Mouse (Mus musculus): ENCODE results near the gene Gsto1. TPM values are rescaled to one million over a fixed set of nuclear protein-coding genes. Genes with fewer than 3 reads are reported as not detected.

Gene Gsto1
- total RNA-seq, 4 experiments from 2014 or later: 50.1 to 55.4 (median 51.9) TPM

DNA sequence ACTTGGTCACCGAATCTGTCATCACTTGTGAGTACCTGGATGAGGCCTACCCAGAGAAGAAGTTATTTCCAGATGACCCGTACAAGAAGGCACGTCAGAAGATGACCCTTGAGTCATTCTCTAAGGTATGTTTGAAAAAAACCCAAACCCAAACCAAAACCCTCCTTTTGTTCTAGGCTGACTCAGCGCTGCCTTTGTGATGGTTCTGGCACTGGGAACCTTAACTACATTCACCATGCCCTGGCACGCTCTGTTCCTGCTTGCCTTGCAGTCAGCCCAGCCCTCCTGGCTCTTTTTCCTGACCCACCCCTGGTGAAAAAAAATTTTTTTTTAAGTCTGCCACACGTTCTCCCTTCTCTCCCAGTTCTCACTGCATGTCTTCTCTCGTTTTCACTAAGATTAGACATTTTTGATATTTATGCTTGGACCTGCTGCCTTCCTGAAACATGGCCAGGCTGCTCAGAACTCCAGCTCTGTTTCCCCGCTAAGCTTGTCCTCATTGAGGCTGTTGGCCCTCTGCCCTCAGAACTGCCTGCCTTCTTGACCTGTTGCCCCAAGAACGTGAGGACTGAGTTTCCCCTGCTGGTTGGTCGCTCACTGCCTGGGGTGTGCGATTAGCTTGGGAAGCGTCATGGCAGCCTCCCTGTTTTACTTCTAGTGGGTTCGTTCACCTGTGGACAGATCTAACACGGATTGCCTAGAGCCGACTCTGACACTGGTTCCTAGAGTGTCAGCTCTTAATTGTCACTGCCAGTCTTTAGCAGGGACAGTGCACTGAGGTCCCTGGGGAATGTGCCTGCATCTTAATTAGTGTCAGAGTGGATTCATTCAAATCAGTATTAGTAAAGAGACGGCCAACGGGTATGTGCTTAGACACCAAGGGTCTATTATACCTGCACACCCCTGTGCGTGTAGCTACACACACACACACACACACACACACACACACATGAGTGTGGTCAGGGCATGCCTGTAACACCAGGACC, 3.5 kb downstream of the Gsto1 start:
- DNase-seq (ENCODE audit: low spot score in 2 of 2): no peak

DNA sequence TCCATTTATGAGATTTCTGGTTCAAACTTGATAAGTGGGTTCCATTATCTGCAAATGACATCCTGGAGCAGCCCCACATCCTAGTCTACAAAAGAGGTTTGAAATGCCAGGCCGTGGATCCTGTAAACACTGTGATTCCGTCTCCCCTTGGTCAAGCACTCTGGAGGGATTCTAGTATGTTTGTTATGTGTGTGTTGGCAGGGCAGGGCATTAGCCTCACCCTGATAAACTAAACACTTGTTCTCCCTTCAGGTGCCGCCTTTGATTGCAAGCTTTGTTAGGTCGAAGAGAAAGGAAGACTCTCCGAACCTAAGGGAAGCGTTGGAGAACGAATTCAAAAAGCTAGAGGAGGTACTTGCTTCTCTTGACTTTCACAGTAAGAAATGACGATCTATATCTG, 4.4 kb downstream of the Gsto1 start:
- DNase-seq (ENCODE audit: low spot score in 2 of 2): no peak

DNA sequence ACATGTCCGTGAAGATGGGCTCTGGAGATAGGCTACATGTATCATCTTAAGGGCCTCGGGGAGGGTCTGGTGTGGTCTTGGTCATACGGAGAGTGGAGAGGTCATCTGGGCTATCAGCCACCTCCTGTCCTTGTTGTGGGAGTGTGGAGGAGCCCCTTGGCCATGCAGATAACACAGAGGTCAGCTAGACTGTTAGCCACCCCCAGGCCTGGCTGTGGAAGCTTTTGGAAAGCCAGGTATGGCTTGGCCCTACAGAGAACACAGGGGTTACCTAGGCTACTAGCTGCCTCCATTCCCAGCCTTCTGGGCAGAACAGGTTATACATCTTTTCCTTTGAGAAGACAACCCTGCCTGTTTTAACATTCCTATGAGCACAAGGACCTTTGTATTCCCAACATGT, 7.8 kb downstream of the Gsto1 start:
- no peak for DNase-seq (ENCODE audit: low spot score in 2 of 2)

DNA sequence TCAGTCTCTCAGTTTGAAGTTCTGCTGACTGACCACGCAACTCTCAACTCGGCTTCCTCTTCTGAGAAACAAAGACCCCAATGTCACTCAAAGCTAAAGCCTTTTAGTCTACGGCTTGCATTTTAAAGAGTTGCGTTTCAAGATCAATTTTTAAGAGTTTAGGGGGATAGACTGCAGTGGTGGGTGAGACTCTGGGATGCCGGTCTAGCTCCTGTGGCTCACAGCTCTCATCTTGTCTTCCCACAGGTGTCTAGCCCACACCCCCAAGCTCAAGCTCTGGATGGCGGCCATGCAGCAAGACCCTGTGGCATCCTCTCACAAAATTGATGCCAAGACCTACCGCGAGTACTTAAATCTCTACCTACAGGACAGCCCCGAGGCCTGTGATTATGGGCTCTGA, 9.3 kb downstream of the Gsto1 start:
- DNase-seq (ENCODE audit: low spot score in 2 of 2): no peak

DNA sequence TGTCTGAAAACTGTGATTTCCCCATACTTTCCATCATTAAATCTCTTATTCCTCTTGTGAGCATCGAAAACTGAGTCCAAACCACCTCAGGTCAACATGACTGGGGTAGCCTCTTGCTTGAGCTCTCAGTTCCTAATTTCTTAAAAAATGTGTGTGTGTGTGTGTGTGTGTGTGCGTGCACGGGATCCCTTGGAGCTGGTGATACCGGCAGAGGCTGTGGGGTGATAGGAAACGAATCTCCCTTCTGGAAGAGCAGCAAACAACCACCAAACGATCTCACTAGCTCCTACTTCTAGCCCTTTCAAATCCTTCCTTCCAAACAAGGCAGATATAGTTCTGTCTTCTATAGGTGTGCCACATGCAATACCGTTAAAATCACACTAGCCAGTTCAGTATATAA, 10.0 kb downstream of the Gsto1 start:
- no peak for DNase-seq (ENCODE audit: low spot score in 2 of 2)

DNA sequence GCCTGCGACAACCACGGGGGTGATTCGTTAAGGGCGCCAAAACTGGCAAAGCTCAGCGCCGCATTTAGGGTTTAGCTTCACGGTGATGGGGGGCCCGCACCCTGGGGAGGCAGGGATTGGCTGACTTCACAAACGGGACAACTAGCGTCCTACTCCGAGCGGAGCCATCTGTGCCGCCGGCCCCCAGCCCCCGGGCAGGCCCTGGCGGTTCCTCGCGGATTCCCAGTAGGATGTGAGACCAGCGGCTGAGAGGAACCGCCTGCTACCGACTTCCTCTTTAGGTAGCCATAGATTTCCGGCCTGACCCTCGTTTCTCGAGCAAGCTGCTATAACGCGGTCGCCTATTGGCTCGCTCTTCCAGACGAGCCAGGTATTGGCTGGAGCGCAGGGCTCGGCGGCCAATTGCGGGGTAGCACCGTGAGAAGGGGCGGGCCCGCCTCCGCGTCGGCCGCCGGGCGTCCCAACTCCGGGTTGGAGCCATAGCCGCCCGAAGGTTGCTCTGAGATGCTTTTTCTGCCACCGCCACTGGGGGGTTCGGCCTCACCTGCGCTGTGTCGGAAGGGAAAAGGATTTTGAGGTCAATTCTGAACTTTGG, 10.7 kb downstream of the Gsto1 start, which contains the start of gene Gsto2:
Gene Gsto2, plus strand, starts transcription at position 182 of the 595 bp plus-strand sequence.
- peak; percentile 87 to 92 for DNase-seq (ENCODE audit: low spot score in 2 of 2)

DNA sequence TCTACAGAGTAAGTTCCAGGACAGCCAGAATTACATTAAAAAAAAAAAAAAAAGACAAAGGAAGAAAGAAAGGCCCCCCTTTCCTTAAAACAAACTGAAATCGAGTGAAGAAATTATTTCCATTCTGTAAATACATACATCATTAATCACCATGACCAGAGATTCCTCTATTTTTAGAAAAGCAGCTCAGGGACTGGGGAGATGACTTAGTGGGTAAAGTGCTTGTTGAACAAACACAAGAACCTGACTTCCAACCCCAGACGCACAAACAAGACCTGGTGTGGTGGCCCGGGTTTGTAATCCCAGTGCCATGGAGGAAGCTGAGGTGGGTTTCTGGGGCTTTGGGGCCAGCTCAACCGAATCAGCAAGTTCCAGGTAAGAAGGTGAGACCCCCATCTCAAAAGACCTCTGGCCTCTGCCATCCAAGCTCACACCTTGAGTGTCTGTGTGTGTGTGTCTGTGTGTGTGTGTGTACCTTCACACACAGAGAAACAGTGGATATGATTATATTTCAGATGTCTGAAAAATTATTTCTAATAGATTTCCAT, 12.9 kb downstream of the Gsto1 start:
- DNase-seq (ENCODE audit: low spot score in 2 of 2): no peak

DNA sequence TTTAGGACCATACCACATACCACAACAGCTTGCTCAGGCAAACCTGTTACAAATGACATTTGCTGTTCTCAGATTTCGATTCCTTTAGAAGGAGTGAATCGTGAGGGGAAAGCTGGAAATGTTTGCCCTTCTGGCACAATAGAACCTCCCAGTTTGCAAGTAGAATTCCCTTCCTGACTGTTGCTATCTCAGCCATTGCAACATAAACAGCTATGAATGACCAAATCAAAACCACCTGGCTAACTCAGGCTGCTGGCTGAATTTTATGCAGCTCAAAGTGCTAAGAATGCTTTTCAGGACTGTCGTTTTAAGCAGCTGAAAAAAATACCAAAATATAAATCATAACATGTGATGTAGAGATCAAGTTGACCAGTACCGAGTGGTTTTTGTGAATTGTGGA, 14.2 kb downstream of the Gsto1 start:
- no peak for DNase-seq (ENCODE audit: low spot score in 2 of 2)

DNA sequence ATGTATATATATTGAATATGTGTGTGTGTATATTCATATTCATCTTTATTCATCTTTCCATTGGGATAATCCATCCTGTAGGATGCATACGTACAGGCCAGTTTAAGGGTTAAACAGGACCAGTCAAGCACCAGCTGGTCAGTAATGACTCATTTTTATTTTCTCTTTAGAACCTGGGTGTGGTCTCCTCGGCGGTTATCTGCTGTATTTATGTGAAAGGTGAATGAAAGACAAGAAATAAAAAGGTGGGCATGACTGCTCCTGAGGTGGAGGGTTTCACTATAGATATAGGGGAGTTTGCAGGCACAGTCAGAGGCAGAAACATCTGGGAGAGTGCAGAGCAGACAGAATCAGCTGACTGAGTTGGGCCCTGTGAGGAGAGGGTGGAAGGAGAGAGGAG, 14.7 kb downstream of the Gsto1 start:
- no peak for DNase-seq (ENCODE audit: low spot score in 2 of 2)

DNA sequence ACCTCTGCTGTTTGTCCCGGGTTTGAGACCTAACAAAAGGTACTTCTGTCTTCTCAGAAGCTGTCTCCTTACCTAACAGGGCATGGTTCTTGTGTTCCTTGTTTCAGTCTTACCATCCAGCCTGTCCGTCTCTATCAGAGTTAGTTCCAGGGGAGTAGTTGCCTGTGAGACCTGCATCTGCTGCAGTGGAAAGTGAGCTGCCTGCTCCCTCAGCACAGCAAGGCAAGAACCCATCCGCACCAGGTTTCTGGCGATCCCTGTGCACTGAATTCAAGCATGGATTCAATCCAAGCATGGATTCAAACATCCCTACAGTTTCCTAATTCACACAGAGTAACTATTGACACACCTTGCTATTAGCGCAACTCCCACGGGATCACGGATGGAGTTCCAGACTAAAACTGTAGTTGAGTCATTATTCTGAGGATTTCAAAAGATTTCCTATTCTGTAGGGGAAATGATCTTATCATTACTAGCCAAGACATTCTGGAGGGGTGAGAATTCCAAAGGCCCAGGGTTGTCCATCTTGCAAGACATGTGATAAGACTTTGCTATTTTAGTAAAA, 15.4 kb downstream of the Gsto1 start:
- DNase-seq (ENCODE audit: low spot score in 2 of 2): no peak

DNA sequence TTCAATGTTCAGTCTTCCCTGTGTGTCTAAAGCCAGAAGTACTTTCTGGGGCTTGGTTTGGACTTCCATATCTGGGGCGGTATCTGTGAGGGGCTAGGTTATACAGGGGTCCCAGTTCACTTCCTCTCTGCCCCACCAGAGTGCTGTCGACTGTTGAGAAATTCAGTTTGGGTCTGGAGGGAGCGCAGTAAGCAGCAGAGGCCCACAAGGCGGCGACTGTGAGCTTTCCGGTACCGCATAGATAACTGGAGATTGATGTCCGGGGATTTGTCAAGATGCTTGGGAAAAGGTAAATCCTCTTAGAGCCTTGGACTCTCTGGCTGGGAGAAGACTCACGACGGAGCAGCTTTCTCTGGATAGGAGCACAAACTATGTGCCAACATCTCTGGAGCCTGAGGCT, 16.7 kb downstream of the Gsto1 start:
- no peak for DNase-seq (ENCODE audit: low spot score in 2 of 2)

DNA sequence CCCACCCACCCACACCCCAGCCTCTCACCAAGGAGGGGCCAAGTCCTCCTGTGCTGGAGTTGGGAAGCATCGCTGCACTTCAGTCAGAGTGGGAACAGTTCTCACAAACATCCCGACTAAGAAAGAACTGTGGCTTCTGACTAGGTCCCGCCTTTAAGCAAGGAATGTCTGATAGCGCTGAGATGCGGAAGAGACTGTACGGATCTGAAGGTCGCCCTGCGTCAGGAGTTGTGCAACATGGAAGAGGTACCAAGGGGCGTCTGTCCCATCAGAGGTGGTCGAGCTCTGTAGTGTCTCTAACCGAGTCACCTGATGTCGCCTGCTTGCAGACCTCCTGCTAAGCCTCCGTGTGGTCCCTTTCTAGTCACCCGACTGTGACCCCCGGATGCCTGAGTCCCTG, 21.5 kb downstream of the Gsto1 start:
- no peak for DNase-seq (ENCODE audit: low spot score in 2 of 2)

DNA sequence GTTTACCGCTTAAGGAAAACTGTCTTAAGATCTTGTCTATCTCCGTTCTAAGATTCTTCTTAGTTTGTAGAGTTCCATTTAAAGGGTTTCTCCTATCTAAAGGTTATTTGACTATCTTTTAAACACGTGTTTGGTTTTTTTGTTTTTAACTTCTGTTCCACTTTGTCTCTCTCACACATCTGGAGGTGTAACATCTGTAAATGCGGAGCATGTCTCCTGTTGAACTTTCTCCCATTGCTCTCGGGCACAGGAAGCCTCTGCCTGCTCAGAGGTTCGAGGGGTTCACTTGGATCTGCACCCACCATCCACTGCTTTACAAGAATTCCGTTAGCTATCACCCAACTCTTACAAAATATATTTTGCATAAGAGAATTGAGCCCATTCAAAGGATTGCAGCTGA, 26.8 kb downstream of the Gsto1 start:
- no peak for DNase-seq (ENCODE audit: low spot score in 2 of 2)

DNA sequence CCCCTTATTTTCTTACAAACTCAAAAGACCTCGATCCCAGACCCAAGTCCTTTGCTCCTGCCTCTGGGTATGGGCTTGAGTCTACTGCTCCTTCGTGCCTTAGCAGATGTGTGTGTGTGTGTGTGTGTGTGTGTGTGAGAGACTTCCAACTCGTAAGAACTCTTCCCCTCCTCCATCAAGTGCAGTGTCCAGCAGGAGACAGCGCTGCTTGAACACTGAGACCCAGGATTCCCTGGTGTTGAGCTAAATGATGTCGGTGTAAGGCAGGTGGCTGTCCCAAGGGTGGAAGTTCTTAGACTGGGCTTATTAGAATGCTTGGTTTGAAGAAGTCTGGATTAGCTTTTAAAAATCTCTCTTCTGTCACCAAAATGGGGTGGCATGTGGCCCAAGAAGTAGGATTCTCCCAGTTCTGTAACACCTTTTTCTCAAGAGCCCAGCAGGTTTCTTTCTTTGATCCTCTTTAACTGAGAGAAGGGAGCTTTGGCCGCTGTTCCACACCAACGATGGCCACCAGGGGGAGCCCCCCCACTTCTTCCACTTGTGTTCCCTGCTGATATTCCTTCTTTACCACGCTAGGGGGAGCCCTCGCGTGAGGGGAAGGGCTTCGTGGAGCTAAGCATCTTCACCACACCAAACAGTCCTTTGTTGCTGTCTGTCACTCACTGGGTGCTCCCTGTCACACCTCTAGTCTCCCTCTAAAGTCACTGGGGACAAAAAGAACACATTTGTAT, 27.5 kb downstream of the Gsto1 start:
- peak; percentile 45 to 49 for DNase-seq (ENCODE audit: low spot score in 2 of 2)

DNA sequence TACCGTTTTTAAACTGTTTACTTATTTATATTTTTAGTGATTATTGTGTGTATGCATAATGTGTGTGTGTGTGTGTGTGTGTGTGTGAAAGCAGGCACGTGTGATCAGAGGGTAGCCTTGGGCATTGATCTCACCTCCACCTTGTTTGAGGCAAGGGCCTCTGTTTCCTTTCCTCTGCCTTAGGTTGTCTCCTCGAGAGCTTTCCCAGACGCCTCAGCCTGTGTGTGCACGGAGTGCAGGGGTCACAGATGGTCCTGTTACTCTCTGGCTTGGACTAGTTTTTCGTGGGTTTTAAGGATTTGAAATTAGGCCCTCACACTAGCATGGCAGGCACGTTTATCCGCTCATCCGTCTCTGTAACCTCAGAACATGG, 28.1 kb downstream of the Gsto1 start:
- no peak for DNase-seq (ENCODE audit: low spot score in 2 of 2)

DNA sequence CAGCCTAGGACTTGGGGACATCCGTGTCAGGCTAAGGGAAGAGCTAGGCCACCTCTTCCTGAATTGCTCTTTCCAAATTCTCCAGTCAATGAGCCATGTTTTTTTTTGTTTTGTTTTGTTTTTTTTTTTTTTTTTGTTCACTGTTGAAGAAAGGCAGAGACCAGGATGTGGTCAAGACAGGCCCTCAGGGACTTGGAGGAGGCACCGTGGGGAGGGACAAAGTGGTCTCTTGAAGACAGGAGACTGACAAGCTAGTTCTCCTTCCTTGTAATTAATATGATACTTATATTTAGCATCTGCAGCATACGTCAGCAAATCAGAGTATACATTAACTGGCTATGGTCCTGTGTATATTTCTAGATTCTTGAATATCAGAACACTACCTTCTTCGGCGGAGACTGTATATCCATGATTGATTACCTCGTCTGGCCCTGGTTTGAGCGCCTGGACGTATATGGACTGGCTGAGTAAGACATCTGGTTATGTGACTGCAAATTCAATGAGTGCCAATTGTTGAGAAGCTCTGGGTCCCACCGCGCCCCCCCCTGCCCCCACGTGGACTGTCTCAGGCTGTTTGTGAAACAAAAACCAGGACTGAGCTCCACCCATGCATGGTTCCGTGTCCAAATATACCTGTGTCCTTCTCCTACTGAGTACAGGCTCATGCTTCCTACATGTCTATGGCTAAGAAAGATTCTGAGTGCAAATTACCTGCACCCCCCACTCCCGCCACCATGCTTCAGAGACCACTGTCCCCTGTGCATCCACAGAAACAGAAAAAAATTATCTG, 29.7 kb downstream of the Gsto1 start:
- DNase-seq (ENCODE audit: low spot score in 2 of 2): no peak

DNA sequence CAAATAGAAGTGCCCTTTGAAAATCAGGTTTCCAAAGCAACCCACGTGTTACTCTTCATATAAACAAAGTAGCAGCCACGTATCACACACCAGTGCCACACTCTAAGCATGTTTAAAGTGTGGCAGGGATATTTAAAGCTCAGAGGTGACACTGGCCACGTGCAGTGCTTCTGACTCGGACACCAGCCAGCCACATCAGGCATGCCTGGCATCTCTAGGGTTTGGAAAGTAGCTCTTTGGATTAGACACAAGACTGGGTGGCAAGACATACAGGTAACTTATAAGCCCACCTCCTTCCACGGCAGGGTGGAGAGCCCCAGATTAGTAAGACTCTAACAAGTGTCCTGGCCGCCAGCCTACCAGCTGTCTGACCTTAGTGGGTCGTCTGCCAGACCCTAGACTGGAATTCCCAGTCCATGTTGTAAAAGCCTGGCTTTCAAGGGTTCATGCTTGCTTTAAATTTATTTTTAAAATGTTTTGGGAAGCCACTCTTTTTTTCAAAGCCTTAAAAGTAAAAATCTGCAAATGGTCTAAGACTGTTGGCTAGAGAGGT, 30.5 kb downstream of the Gsto1 start:
- no peak for DNase-seq (ENCODE audit: low spot score in 2 of 2)

DNA sequence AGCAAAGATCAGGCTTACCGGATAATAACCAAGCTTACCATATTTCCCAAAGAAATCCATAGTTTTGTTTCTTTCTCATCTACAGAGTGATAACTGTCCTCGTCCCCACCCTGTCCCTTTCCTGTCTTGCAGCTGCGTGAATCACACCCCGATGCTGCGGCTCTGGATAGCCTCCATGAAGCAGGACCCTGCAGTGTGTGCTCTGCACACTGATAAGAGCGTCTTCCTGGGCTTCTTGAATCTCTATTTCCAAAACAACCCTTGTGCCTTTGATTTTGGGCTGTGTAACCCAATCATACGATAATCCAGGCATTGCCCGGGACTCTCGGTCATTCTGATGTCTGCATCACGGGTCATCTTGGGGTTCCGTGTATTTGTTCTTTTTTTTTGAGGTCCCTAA, 31.1 kb downstream of the Gsto1 start:
- DNase-seq (ENCODE audit: low spot score in 2 of 2): no peak

DNA sequence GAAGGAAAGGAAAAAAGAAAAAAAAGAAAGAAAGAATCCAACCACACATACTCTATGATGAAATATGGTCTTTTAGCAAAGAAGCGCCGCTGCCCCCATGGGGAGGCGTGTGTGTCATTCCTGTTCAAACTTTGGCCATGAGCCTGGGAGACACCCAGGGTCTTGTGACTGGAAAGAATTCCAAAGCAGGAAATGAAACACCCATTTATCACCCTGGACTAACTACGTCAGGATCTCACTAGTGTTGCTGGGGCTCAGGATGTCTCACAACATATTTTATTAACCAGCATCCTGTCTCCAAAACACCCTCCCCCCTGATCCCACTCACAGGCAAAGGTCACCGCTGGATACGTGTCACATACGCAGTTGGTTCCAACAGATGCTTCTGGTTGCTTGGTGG, 31.8 kb downstream of the Gsto1 start:
- DNase-seq (ENCODE audit: low spot score in 2 of 2): no peak

DNA sequence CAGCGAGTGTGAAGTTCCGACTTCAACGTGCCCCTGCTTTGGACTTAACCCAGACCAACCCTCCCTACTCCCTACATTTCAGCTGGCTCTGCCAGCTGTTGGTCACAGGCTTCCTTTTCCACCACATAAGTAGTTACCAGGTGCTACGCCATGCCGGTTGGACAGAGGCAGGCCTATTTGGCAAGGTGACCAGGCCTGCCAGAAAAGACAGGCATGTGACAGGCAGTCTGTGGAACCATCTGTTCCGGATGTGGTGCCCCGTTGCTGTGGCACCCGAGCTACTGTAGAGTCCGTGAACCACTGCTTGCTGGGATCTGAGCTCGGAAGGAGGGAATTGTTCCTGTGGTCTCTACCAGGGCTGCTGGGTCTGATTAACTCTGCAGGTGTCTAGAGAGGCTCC, 32.6 kb downstream of the Gsto1 start:
- DNase-seq (ENCODE audit: low spot score in 2 of 2): no peak
